Mouse (Mus musculus) thymus, postnatal 4 days (tissue): ENCODE measurements around the gene Epha4.

Experiments
- DNase-seq: peaks from one replicate; pipeline ENCODE4 v3.0.0; 2021

Epha4 gene

GRCm38 (mm10) chr1:77512059-77512407 is 2.9 kb downstream of the Epha4 start:
- no peak for DNase-seq

DNA sequence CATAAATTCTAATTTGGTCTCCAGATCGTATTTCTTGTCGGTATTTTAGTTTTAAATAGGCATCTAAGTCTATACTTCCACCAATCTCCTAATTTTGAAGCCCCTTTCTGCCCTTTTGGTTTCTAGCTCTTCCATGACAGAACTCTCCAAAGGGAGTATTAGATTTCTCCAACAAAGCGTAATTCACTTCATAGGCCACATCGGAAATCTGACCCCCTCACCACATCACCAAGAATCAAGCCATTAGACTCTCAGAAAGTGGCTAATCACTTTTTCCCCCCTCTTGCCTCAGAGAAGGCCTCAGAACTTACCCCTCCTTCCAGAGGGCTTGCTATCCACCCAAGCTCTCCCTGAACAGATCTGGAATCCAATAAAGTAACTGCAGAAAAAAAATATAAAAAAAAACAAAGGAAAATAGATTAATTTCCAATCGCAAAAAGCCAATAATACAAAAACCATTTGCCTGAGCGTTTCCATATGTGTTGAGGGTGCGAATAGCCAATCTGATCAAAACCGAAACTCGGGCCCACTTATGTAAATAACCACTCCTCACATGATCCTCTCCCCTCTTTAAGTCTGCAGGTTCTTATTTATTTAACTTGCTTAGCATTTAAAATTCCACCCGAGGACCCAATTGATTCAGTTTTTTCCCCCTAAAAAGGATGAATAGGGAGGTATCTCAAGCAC is 3.4 kb downstream of the Epha4 start:
- no peak for DNase-seq

GRCm38 (mm10) chr1:77510623-77511022 is 4.3 kb downstream of the Epha4 start:
- DNase-seq, result no peak

DNA sequence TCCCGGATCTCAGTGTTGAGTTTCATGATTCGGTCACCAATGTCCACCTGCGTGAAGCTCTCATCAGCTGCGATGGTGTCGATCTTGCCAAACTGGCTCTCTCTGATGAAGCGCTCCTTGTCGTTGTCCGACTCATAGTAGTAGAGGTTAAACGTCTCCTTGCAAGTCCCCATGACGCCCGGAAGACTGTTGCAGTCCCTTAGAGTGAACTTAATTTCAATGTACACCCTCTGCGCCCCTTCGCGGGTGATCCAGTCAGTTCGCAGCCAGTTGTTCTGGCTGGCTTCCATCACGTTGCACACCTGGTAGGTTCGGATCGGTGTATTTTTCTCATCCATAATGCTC is 8.1 kb downstream of the Epha4 start:
- no peak for DNase-seq

DNA sequence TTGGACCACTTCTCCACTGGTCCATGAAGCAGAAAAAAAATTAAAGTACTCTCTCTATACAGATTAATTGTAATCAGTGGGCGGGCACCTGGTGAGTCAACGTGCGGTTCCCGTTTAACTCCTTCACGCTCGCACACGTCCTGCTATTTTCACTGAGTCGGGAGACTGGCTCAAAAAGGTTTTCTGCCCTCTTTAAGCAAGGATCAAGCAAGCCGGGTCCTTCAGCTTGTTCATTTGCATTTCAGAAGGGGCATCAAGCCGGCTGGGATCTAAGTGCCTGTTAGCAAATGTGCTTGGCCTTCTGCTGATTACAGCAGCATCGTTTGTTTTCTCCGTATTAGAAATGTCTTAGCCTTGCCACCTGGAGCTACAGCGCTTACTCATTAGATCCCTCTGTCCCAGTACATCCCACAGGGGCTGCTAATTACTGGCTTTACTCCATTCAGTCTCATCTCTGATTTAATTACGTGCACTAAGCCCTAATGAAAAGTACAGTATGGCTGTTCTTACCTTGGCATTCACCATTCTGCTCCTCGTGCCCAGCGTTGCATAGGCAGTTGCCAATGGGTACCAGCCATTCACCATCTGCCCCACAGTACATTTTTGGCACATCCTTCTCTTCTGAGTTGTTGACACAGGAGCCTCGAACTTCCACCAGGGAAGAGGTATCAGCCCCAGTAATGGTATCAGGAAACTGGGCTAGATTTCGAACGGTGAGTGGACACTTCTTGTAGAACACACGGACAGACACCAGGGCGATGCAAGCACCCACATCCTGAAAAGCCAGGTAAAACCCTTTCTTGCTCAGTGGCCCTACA is 8.6 kb downstream of the Epha4 start:
- DNase-seq, result no peak

- DNase-seq, result no peak
Measured at GRCm38 (mm10) chr1:77505263-77505662, 9.6 kb downstream of the Epha4 start.

- no peak for DNase-seq
Measured at GRCm38 (mm10) chr1:77504813-77505212, 10.1 kb downstream of the Epha4 start.

DNA sequence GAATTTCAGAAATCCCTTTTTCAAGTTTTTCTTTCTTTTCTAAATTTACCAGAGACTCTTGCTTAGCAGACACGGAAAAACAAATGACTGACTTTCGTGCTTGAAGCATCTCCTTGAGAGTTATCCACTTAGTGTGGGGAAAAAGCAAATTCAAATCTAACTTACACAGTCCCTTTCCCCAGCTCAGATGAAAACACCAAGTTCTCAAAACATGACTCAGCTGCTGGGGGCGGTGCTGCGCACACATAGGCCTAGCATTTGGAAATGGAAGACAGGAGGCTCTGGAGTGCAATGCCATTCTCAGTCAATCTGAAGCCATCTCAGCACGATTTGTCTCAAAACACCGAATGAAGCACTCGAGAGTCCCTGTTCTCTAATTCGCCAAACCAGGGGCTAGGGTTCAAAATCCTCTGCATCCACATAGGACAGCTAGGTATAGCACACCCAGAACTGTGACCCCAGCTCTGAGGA is 11.1 kb downstream of the Epha4 start:
- DNase-seq, result no peak

- no peak for DNase-seq
Measured at GRCm38 (mm10) chr1:77502554-77503119, 12.3 kb downstream of the Epha4 start.

GRCm38 (mm10) chr1:77501363-77501933 is 13.4 kb downstream of the Epha4 start:
- no peak for DNase-seq

- DNase-seq, result no peak
Measured at GRCm38 (mm10) chr1:77497506-77497905, 17.4 kb downstream of the Epha4 start.

DNA sequence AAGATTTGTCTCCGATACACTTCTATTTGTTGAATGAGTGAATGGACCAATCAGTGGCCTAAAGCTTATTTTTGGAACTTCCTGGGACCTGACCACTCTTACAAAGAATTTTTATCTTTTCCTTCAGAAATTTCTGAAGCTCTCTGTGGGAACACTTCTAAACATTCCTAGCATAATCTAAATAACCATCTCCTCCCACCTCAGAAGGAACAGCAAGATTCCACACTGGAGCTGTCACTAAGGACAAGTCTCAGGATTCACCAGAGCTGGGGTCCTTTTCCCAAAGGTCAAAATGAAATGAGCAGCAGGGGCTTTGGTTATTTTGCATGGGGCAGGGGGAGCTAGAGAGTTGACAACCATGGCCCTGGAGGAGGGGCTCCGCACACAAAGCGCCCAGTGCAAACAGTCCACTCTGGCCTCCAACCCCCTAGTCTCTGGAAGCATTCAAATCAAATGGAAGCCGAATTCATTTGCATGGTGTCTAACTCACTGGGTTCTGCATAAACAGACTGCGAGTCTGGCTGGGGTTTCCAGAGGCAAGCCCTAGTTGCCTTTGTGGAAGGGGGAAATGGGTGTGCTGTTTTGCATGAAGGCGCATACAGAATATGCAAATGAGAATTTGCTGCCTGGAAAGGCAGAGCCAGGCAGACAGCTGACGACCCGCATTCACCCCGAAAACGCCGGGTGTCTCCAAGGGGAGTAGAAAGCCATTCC is 18.3 kb downstream of the Epha4 start:
- no peak for DNase-seq

DNA sequence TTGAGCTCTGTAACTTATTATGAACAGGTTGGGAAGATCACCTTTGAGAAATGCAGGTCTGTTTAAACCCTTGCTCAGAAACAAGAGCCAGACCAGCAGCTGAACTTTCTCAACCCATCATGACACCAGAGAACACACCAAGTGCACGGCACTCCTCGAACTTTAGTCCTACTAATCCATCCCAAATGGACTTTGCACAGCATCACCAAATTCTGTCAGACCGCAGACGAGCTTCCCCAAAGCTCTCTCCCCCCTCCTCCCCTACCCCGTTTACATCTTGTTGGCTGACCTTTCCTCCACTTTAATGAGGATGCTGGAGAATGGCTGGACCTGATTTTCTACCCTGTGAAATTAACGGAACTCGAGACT is 19.1 kb downstream of the Epha4 start:
- no peak for DNase-seq

DNA sequence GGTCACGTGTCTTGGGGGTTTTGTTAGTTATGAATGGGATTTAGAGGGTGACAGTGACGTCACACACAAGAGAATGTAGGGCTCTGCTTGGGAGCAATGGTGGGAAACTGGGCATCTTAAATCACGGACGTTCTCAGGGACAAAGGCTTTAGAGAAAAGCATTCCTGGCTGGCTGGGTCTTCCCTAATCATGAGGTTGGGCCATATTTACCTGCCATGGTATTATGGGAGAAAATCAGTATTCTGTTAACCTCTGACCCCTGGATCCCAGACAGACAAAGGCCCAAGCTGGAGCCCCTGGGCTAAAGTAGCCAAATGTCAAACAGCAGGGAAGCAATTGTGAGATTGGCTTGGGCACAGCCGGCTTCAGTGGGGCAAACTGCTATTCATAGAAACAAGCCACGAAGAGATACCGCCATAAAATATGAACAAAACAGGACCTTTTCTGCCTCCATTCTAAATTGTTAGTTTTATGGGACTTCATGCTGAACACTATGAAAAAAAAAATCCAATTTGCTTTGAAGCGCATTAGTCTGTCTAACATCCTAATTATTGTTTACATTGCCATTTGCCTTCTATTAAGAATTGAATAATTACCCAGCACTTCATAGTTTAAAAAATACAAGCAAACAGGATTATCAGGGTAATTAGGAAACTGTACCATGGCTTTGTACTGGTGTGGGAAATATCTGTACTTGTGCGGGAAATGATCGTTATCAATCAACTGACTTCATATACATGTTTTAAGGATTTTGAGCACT is 19.7 kb downstream of the Epha4 start:
- no peak for DNase-seq

GRCm38 (mm10) chr1:77493841-77494635 is 20.9 kb downstream of the Epha4 start:
- no peak for DNase-seq

- no peak for DNase-seq
Measured at GRCm38 (mm10) chr1:77490166-77490565, 24.7 kb downstream of the Epha4 start.

DNA sequence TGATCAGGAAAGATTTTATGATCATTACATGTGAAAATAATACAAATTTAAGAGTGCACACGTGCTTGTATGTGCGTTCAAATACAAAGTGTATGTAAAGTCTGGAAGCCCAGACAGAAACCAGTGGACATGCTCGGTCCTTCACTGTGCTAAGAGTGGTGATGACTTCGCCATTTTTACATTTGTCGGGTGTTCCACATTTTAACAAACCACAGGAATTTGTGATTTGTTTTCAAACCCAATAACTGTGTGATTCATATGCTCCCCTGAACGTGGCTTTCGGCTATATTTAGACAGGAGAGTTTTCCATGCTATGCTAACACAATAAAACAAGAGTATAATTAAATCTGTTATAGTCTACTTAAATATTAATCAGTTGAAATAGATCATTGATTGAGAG is 25.5 kb downstream of the Epha4 start:
- no peak for DNase-seq

DNA sequence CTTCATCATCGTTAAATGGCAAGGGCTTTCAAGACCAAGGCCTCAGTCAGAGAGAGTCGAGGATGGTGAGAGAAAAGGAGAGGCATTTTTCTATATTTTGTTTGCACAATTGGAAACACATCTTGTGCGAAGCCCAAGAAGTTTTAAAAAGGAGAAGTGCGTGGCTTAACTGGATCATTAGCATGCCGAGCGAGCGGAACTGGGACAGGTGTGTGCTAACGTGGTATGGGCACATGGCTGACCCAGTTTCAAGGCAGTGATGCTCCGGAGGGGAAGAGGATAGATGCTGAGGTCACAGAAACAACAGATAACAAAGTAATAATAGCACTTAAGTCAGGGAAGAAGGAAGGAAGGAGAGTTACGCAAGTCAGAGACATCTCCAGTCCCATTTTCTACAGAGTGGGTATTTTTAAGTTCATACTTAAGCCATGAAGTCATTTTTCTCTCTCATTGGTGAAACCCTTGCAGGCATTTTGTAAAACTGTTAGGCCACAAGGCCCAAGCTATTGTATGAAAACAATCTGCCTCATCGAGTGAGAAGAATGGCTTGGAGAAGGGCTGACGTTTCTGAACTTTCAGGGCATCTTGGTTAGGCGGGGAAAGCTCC is 26.9 kb downstream of the Epha4 start:
- no peak for DNase-seq

DNA sequence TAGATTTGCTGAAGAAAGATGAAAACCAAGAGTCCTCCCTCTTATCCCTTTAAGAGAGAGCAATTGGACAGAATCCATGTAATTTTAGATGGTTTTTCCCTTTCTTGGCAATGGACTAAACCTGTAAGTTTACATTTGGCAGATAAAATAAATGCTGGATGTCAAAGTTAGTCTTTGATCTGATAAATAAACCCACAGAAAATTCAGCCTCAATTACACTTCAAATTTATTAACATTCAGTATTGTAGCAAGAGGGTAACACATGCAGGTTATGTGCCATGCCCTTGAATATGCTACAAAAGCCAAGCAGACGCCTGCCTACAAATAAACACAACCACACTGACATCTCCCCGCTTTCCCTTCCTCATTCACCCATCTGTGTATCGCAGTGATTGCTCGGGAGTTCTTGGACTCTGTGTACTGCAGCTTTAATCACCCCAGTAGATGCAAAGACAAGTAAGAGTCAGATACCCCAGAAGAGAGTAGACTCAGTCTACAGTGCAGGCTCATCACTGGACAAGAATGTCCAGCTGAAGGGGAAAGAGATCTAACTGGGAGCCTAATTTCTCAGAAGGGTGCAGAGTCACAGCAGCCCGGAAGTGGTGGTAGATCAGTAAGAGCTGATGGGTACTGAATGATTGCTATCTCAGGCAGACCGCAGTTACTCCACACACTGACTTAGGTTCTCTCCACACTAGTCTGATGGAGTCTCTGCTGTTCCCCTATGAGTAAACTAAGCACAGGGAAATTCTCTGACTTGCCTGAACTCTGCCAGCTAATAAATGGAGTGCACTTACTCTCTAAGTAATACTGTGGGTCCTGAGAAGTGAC is 29.9 kb downstream of the Epha4 start:
- DNase-seq, result no peak

GRCm38 (mm10) chr1:77475808-77476413 is 39.0 kb downstream of the Epha4 start:
- no peak for DNase-seq
